Mouse (Mus musculus) spleen, adult 2 months (tissue): Measurements from ENCODE around the gene Kiss1.

Experiments
- CTCF ChIP-seq: fragments of 200-500 bp; IDR thresholded peaks from 2 replicates; pipeline ENCODE4 v1.5.1; 2011; ENCODE audit warnings: mild to moderate bottlenecking, inconsistent platforms; ENCODE audit not compliant: insufficient read depth, insufficient read length, insufficient replicate concordance; ENCODE audit errors: extremely low read depth
- POLR2A ChIP-seq: fragments of 200-500 bp; IDR thresholded peaks from 2 replicates; pipeline ENCODE4 v1.6.1; 2011; ENCODE audit warnings: low read depth, low read length, inconsistent platforms

DNA sequence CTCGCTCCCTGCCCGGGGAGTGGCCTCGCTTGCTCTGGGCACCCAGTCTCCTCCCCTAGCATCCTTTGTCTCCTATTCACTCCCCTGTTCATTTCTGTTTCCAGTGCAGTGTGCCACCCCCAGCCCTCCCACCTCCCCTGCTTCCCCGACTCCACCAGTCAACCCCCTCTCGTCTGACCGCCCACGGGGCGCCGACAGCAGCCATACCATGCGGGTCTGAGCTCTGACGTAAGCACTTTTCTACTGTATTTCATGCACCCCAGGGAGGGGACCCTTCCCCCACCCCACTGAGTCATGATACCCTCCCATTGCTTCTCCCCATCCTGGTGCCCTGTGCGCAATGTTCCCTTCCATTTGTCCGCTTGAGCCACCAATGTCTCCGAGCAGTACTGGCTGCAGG lies 22.9 kb upstream of the Kiss1 start:
- no peak for TF ChIP-seq CTCF
- TF ChIP-seq POLR2A = no peak
